Mouse (Mus musculus) urinary bladder, postnatal 14 days (tissue): ENCODE measurements around the gene Gm3147.
"Not testable (repeated sequence)": the region's sequence is repeated elsewhere in the genome, so short reads cannot be mapped to it uniquely, and the experiment has no call there.

ENCODE experiments used
- DNase-seq: peaks from one replicate; pipeline ENCODE4 v3.0.0; 2021; ENCODE audit warnings: low spot score

Gene Gm3147

DNA sequence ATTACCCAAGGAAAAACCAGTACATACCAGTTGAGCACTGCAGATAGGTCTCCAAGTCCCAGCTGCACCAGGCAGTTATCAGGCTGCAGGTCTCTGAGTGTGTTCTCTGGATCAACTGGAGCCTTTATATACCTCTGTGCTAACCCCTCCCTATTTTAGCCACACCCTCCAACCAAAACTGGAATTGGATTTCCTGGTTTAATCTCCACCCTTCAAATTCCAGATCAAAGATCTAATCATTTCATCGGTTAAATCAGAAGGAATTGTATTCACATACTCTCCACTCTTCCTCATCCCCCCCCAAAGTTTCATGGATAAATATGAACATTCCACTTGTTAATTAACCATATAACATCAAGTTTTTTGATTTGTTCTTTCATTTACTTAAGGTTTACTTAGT lies at the start of gene Gm3147:
Gene Gm3147, minus strand, starts transcription at position 101 of the 400 bp plus-strand sequence.
- DNase-seq: not testable (repeated sequence)

DNA sequence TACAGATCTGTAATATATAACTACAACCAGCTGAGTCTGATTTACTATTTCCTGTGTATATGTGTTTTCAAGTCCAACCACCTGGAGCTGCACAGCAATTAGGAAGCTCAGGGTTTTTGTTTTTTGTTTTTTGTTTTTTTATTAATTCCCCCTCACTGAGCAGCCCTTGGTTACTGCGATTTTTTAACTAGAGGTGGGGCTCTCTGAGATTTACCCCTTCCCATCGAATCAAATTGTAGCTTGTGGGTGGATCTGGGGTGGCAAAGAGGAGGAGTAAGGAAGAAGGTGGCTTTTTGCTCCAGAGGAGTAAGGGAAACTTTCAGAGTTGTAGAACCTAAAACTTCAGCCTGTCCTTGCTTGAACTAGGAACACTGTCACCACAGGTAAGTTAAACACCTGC lies 31.9 kb upstream of the Gm3147 start, which contains the start of gene Gm6205:
Gene Gm6205, plus strand, starts transcription at position 301 of the 400 bp plus-strand sequence.
- not testable (repeated sequence) for DNase-seq

DNA sequence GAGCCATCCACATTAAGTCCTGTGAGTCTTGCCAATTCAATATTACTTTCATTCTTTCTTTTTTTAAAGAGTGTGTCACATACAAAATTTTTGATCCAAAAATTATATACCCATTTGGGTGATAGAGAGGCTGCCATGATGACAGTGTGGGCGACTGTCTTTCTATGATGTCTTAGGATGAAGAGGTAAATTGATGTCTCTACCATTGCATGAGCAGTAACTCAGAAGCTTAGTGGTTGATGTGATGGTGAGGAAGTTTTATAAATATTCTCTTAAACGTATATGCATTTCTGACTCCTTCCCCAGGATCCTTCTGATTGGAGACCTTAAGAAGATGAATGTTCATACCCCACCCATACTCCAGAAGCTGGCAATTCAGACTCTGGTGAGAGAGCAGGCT lies 7.5 kb upstream of the Gm3147 start, which contains the start of gene Gm6509:
Gene Gm6509, plus strand, starts transcription at position 301 of the 400 bp plus-strand sequence.
- DNase-seq: not testable (repeated sequence)
